Mouse (Mus musculus): Measurements from ENCODE around the gene Pfkfb1.

GRCm38 (mm10) chrX:150589696-150590095 lies 1.7 kb downstream of the Pfkfb1 start, which contains the start of gene Apex2:
- TF ChIP-seq CTCF (IDR thresholded peaks at IDR 0.05; ENCODE audit: control insufficient read depth, insufficient read depth, insufficient replicate concordance, low read depth, low read length): no peak
- TF ChIP-seq POLR2A (IDR thresholded peaks at IDR 0.05; ENCODE audit: control insufficient read depth, low read depth, low read length): no peak
